Mouse (Mus musculus): ENCODE results near the gene Cers1.

DNA sequence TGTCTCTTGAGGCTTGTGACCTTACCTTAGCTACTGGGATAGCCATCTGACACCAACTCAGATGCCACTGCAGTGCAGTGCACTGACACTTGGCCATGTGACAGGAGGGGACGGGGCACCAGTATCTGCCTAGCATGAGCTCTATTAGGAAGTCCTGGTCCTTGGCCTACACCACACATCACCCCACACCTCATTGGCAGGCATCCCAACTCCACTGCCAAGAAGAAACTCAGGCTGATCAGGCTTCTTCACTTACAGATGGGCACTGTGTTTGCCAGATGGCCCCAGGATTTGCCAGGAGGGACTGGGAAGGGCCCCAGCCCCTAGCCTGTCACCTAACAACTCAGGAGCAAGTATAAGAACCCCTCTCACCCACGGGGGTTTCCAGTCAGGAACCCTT is 2.2 kb upstream of the Cers1 start:
- TF ChIP-seq CEBPB (IDR thresholded peaks at IDR 0.05; ENCODE audit: low read depth) = no peak
- TF ChIP-seq CTCF (IDR thresholded peaks at IDR 0.05; ENCODE audit: control insufficient read depth, insufficient read depth, insufficient read length) = no peak
- TF ChIP-seq MYOD1 (IDR thresholded peaks at IDR 0.05; ENCODE audit: control insufficient read depth, insufficient read length, low read depth) = no peak
- TF ChIP-seq MAX (IDR thresholded peaks at IDR 0.05) = no peak
- TF ChIP-seq USF1 (IDR thresholded peaks at IDR 0.05; ENCODE audit: low read depth) = no peak
